Mouse (Mus musculus) erythroblast, embryonic 14.5 days (primary cell): ENCODE results near the gene Ppig.

ENCODE experiments used
- GATA1 ChIP-seq: IDR thresholded peaks from 2 replicates; pipeline ENCODE4 v1.6.1; 2012; ENCODE audit warnings: low read length, inconsistent platforms, mixed read lengths
- TAL1 ChIP-seq: IDR thresholded peaks from 3 replicates; pipeline ENCODE4 v1.6.1; 2012; ENCODE audit warnings: low read length, inconsistent platforms, mixed read lengths

DNA sequence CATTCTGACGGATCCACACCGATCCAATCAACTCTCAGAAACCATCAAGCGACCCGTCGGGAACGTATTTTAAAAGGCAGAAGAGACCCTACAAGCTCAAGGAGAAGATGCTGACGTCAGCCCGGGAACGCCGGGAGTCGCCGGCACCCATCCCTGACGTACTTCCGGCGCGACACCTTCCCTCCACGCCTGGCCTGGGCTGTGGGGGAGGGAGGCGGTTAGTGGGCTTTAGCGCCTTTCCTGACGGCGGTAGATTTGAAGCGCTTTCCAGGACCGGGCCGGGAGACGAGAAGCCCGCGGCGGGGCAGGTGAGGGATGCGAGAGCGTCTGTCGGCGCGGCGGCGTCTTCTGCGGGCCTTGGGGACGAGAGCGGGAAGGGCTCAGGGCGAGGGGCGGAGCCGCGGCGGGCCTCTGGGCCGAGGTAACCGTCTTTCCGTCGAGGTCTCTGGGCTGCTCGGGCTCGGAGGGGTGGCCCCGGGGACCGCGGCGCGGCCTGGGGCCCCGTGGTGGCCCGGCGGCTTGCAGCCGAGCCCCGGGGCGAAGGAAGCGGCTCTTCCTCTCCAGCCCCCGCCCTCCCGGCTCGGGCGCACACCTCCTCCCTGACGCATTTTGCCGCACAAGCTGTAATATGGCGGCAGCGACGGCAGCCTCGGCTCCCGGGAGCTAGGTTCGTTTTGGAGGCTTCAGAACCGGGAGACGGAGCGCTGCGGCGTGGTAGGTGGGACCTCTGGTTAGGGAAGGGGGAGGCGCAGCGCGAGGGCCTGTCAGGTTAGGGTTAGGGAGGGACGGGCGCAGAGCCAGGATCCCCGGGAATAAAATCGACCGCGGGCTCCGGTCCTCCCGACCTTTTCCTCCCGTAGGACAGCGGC is 539 bp downstream of the Ppig start:
- TF ChIP-seq TAL1 (no peak), GATA1 (no peak)
